Mouse (Mus musculus) stomach, postnatal 0 days (tissue): ENCODE measurements around the gene Med8.

Experiments used
- CTCF ChIP-seq: IDR thresholded peaks from 2 replicates; pipeline ENCODE4 v1.5.1; 2016; ENCODE audit warnings: antibody characterized with exemption, low read depth, mild to moderate bottlenecking, moderate library complexity
- EP300 ChIP-seq: optimal IDR thresholded peaks from 2 replicates; pipeline ENCODE3; 2016; ENCODE audit warnings: antibody characterized with exemption

DNA sequence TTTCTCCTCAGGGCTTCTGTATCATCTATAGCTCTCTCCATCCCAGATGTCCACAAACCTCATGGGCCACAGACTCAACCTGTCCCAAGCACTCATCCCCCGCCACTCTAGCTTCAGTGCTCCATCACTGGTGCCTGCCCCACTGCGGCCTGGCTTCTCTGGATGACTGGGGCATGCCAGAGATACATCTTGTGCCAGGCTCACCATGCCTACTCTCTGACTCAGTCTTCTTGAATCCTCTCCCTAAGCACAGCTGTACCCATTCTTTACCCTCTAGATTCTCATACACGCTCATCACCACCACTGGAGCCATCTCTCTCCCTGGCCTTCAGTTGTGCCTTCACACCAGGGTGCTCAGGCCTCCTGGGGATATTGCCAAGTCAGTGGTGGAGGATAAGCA lies 45.2 kb upstream of the Med8 start:
- TF ChIP-seq CTCF (no peak), EP300 (no peak)
